Mouse (Mus musculus) ES-Bruce4 (cell line): ENCODE measurements around the gene Grk6.
"Not testable (repeated sequence)": the region's sequence is repeated elsewhere in the genome, so short reads cannot be mapped to it uniquely, and the experiment has no call there.

Experiments
- CTCF ChIP-seq: IDR thresholded peaks from one replicate; pipeline ENCODE4 v1.8.1; 2011; ENCODE audit warnings: low read depth, low read length
- POLR2A ChIP-seq: IDR thresholded peaks from one replicate; pipeline ENCODE4 v1.8.1; 2011; ENCODE audit warnings: low read length; ENCODE audit not compliant: insufficient read depth

DNA sequence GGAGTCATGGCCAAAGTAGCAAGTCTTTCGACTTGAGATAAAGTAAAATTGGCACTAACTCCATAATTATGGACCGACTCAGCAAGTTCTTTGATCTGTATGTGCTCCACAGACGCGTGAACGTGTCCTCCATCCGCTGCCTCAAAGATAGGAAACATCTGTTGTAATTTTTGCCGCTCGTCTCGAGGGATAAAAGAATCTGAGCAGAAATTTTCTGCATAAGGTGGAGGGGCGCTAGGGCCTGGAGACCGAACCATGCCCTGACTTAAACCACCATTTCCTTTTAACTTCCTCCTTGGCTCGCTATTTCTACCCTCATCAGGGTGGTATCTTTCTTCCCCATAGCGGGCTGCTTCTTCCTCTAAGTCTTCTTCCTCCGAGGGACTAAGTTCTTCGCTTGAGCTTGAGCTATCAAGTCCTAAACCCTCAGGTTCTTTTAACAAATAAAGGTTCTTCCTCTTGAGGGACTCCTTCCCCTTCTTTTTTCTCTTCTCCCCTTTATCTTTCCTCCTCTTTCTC is 7.7 kb upstream of the Grk6 start:
- not testable (repeated sequence) for TF ChIP-seq CTCF, POLR2A
